Mouse (Mus musculus) cerebellum, adult 2 months (tissue): ENCODE data around the gene Tbck.

ENCODE experiments used
- CTCF ChIP-seq: fragments of 200-500 bp; IDR thresholded peaks from 2 replicates; pipeline ENCODE4 v1.5.1; 2011; ENCODE audit warnings: low read depth, mild to moderate bottlenecking, control low read depth, low read length, moderate library complexity, borderline replicate concordance; ENCODE audit not compliant: insufficient read depth
- POLR2A ChIP-seq: fragments of 200-500 bp; IDR thresholded peaks from 2 replicates; pipeline ENCODE4 v1.6.1; 2011; ENCODE audit warnings: low read length, control low read depth, borderline replicate concordance; ENCODE audit not compliant: insufficient read depth

GRCm38 (mm10) chr3:132704216-132704615 lies 20.3 kb downstream of the Tbck start:
- TF ChIP-seq CTCF (no peak), POLR2A (no peak)
